Mouse (Mus musculus) lung, postnatal 36 days (tissue): ENCODE measurements at regions not wholly inside any gene's neighbourhood (a gene's known extent, or its start where the extent isn't known, plus 50 kb on each side); places are given as distances from the start of the nearest gene placed in this dataset.
A peak's percentile ranks its signal among the peaks of the same experiment; 100 is the strongest.

Experiments
- DNase-seq: peaks from one replicate; pipeline ENCODE4 v3.0.0; 2022; ENCODE audit warnings: mixed read lengths

GRCm38 (mm10) chr4:124053340-124054038 lies 135.7 kb upstream of the 4930535I16Rik start:
- DNase-seq = no peak

DNA sequence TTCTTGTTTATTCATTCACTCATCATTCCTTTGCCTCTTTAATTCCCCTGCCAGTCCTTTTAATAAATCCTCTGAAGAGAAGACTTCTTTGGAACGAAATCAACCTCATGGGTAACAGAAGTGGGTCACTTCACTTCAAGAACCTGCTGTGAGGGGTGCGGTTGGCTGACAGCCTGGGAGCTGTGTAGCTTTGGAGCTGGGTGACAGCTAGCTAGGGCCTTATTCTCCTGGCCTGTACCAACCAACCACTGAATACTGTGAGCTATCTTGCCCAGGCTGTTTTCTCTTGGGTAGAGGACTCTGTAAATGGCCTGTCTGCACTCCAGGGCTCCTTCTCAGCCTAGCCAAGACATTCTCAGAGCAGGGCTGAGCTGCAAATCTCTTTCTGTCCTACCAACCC lies 134.6 kb upstream of the 4930535I16Rik start:
- DNase-seq = peak; percentile 55

DNA sequence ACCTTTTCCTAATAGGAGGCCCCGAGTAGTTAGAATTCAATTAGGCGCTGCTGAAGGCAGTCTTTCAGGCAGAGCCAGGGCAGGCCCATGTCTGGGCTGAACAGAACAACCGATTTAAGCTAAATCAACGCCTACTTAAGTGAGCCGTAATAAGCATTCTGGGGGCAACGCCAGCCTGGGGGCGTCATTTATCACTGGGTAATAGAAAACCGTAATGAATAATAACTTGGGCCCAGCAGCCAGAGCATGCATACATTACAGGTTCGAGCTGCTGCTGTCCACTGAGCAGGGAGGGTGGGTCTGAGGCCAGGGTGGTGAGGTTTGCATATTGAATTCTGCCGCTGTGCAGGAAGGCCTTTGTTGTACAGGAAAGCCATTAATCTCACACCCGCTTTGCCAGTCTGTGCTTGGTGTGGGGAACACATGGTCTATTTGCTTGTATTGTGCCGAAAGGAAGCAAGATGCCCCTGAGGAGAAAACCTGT lies 130.6 kb upstream of the 4930535I16Rik start:
- DNase-seq = no peak

DNA sequence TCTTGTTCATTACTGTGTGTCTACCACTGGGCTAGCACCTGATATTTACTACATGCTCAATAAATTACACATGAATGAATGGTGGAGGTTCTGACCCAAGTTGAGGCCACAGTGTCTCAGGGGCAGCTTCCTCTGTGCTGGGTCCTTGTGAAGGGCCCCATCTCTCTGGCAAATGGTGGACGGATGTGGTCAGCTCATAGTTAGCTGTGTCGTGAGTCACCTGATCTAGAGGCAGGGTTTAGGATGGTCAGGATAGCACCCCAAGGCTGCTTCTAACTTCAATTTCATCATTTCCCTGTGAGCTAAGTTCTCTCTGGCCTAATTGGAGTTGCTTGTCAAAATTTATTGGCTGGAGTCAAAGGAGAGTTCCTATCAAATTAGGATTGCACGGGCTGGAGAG lies 130.1 kb upstream of the 4930535I16Rik start:
- no peak for DNase-seq

- no peak for DNase-seq
Measured at GRCm38 (mm10) chr4:124036483-124036882, 118.7 kb upstream of the 4930535I16Rik start.

DNA sequence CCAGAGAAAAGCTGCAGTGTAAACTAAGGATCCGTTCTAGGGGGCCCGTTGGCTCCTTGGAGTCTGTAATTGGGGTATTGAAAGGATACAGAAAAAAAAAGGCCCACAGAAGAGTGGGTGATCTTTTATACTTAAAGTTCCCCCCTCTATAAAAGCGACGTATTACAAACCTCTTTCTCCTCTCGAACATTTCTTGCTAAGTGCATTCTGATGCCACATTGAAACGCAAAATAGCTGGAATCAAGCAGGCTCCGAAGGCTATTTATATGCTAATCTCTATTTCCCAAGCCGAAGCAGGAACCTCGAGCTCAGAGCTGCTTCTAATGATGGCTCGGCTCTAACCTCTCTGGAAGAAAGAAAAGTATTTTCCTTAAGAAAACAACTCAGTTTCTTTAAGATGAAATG lies 117.8 kb upstream of the 4930535I16Rik start:
- DNase-seq = no peak

GRCm38 (mm10) chr4:124035192-124035591 lies 117.4 kb upstream of the 4930535I16Rik start:
- DNase-seq = no peak

DNA sequence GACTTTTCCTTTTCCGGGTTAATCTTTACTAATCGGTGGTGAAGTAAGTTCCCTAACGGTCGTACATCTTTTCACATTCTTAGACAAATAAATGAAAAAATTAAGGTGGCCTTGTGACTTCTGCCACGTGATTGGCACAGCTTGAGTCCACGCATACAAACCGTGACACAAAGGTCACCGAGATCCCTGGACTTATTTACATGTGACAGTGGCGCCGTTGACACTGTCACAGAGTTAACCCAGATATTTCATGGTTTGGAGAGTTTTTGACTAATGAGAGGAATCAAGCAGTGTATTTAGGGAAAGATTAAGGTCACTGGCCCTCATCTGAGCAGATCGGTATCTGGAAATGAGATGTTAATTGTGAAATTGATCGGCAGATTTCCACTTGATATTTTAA lies 110.2 kb upstream of the 4930535I16Rik start:
- DNase-seq = no peak

DNA sequence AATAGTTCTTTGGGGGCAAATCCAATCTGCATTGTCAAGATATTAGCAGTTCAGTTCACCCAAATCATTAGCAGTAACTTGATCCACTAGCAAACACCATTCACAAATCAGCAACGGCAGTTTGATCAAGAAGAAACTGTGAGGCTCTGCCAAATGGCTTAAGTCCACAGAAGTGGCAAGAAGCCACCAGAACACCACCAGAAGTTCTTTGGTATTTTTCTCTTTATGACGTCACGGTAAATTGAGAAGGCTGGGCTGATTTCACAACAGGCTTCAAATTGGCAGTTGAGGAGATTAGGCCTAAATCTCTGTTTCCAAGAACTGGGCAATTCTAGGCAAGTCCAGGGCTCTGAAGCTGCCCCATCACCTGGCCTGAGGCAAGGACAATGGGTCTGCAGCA lies 98.6 kb upstream of the 4930535I16Rik start:
- DNase-seq = peak; percentile 39

DNA sequence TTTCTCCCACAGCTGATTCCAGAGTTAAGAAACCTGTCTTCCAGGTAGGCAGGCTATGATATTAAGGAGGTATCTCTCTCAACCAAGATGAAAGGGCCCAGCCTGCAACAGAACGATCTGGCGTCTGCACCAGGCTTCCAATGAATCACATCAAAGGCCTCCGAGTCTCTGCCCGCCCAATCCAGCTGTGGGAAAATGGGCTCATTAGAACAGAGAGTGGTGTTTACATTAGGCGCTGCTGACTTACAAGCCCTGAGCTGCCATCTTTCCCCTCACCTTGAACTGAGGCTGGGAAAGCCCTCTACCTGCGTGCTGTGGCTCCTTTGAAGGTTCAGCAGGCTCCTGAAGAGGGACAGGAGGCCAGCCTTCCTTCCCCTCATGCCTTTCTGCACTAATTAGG lies 97.5 kb upstream of the 4930535I16Rik start:
- no peak for DNase-seq

- no peak for DNase-seq
Measured at GRCm38 (mm10) chr4:124012406-124012805, 94.6 kb upstream of the 4930535I16Rik start.

DNA sequence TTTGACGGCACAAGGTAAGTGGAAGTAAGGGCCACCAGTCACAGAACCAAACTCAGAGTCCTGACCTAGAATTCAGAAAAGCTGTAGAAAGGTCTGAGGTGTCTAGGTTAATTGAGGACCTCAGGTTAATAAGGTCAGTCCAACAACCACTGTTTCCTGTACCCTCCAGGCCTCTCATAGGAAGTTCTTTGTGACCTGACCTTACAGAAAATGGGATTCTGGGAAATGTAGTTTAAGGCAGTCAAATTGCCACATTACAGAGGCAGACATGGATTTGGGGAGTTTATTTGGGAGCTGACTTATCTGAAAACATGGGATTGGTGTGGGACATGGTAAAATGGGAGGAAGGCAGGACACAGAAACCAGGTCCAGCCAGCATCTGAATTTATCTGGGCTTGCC lies 90.9 kb upstream of the 4930535I16Rik start:
- DNase-seq = no peak

DNA sequence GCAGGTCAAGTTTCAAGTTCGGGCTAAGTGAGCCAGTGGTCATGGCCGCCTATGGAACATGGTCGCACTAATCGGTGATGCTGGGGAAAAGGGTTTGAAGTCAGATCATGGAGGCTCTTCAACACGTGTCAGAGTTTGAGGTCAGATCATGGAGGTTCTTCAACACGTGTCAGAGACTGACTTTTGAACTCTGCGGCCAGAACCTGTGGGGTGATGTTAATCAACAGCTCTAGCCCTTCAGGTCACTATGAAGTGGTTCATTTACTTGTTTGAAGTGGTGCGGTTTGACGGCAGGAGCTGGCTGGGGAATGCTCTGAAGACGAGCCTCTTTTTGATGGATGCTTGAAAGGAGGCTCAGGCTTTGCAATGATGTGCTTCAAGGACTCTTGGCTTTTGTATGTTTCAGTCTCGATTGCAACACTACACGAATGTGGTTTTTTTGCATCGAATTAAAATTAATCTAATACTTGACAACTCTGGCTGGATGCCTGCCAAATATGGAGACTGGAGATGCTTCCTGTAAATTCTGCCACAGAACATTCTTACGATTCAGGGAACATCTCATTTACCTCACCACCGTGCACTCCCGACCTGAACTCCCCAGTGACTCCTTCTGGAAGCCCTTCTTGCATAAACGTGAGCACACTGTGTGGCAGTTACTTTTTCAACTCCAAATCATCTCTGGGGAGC lies 87.9 kb upstream of the 4930535I16Rik start:
- DNase-seq = no peak

DNA sequence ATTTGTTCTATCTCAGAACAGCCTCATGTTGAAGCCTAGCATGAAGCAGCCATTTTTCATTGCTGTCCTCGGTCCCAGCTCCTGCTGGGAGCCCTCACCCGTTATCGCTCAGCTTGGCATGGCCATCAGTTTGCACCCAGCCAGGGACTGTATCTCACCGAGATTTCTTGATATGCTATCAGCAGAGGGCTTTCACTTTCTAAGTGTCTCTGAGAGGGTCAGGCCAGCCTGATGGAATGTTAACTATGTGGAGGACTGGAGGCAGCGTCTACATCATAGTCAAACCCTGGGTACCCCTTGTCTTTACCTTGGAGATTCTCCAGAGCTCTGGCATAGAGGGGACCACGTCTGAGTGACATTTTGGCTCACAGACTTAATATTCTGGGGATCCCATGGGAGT lies 84.9 kb upstream of the 4930535I16Rik start:
- no peak for DNase-seq

DNA sequence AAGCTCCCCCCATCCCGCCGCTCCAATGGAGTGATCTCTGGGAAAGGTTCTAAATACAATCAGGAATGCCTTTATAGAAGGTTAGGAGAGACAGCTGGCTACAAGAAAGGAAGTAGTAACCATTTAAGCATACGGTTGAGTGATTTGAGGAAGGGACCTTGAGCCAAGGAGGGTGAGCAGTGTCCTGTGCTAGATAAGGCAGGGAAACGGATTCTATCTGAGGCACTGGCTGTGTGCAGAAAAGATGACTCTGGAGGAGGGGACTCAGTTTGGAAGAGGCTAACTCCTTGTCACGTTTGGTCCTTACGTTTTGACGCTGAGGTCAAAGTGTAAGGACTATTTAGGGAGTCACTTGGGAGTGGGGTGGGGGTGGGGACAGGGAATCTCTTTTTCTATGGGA lies 84.3 kb upstream of the 4930535I16Rik start:
- no peak for DNase-seq

- DNase-seq = peak; percentile 40
Measured at GRCm38 (mm10) chr4:123995815-123996214, 78.0 kb upstream of the 4930535I16Rik start.

GRCm38 (mm10) chr4:123991223-123991622 lies 73.4 kb upstream of the 4930535I16Rik start:
- no peak for DNase-seq

DNA sequence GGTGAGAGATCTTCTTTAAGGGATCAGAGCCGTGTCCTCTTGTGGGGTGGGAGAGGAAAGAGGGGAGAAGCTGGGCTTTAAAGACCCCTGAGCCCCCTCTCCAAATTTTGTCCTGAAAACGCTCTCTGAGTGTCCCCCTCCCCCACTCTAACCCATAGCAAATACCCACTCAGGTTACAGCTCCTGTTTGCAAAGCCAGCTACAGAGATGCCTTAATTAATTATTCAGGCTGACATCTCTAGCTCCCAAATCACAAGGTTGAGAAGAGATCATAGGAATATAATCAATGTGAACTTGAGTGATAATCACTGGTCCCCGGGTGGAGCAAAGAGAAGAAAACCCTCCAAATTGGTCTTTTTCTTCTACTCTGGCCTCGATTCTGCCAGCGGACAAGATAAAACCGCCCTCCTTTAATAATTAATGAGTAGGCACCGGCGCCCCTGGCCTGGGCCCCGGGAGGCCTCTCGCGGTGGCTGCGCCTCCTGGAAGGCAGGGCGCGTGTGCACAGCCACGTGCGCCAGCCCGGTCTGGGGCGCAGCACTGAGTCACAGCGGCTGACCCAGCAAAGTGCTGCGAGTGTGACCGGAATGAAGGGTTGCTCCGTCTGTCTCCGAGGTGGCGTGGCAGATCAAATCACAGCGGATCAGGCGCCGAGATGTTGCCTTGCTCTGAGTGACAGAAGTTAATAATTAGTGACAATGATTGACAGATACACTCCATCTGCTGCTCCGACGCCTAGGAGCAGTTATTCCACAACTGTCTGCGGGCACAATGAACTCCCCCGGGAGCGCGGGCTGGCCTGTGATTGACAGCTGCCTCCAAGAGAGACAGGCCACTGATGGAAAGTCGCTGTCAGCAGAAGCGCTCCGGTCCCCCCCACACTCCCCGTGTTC lies 72.7 kb upstream of the 4930535I16Rik start:
- no peak for DNase-seq
